Mouse (Mus musculus): ENCODE results near the gene Tekt4.

DNA sequence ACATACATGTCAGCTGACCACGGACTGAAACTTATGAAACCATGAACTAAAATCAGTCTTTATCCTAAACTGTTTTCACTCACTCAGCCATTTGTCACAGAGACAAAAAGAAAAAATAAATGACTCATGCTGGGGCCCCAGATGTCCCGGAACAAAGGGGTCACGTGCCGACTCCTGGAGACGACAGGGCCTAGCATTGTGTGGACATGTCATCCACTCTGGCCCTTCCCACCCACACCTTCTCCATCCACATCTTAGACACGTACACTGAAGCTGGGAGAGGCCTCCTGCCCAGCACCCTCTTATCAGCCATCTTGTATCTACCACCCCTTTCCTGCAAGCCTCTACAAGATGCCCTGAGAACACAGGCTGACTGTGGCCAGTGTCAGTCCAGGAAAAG lies 36.4 kb upstream of the Tekt4 start:
- no peak for TF ChIP-seq CTCF (IDR thresholded peaks at IDR 0.05; ENCODE audit: extremely low read depth, insufficient read depth, low read length)
- no peak for TF ChIP-seq POLR2A (IDR thresholded peaks at IDR 0.05; ENCODE audit: extremely low read depth, insufficient read depth, low read length)

Measured in cortical plate, adult 2 months (tissue).